In genomic region chr7:80904921-80905515, GRCm38 (mm10) we compare ENCODE assay signal across 8 mouse cellular contexts. TPM values are rescaled to one million over a fixed set of nuclear protein-coding genes. Genes with fewer than 3 reads are reported as not detected.
DNase-seq lines count a peak whose midpoint lies in the region; ATAC-seq and TF ChIP-seq lines count a peak whose summit lies in the region.

Gene Nmb, minus strand, starts transcription at chr7:80905076.

- peaks cover 13% of the 10 kb centered on the region; the same call in 1 of the 2 replicates for H3K36me3 ChIP-seq in hindbrain, postnatal 0 days (ENCODE audit: insufficient read depth, low read length)
- peaks cover 49% of the 10 kb centered on the region for H3K36me3 ChIP-seq in limb, embryonic 10.5 days
- H3K36me3 ChIP-seq in small intestine, adult 2 months (ENCODE audit: control insufficient read depth, insufficient read depth, low read length) = peaks cover 2% of the 10 kb centered on the region; the same call in 1 of the 2 replicates

- no peak for TF ChIP-seq CTCF in hindbrain, postnatal 0 days (IDR thresholded peaks at IDR 0.05; ENCODE audit: low read depth)
- no peak for TF ChIP-seq CTCF in small intestine, adult 2 months (IDR thresholded peaks at IDR 0.05; ENCODE audit: extremely low read depth, insufficient read length, insufficient replicate concordance, low read depth, low read length)

- ATAC-seq in hindbrain, postnatal 0 days = peak; percentile 71; the same call in 1 of the 2 replicates

- peak within 1 kb of the TSS; percentile 36 for H3K4me3 ChIP-seq in hindbrain, postnatal 0 days (ENCODE audit: low read length)
- peak within 1 kb of the TSS; percentile 66 for H3K4me3 ChIP-seq in limb, embryonic 10.5 days
- peak within 1 kb of the TSS; percentile 62 for H3K4me3 ChIP-seq in small intestine, adult 2 months (ENCODE audit: low read depth, low read length)

- WGBS in hindbrain, postnatal 0 days = 3% methylated on average over 19 of the region's 19 CpGs
- 4% methylated on average over 19 of the region's 19 CpGs for WGBS in limb, embryonic 10.5 days
- 3% methylated on average over 19 of the region's 19 CpGs for WGBS in small intestine, adult 2 months

- H3K9ac ChIP-seq in hindbrain, postnatal 0 days (replicated peaks; ENCODE audit: low read length) = peak within 1 kb of the TSS; percentile 40

- H3K9me3 ChIP-seq in hindbrain, postnatal 0 days (ENCODE audit: low read length) = no peaks in the 10 kb centered on the region
- H3K9me3 ChIP-seq in limb, embryonic 10.5 days (replicated peaks) = no peaks in the 10 kb centered on the region

- H3K27me3 ChIP-seq in hindbrain, postnatal 0 days (ENCODE audit: insufficient read depth, low read length) = no peaks in the 10 kb centered on the region
- H3K27me3 ChIP-seq in limb, embryonic 10.5 days (ENCODE audit: low read depth, poor library complexity, severe bottlenecking) = no peaks in the 10 kb centered on the region
- no peaks in the 10 kb centered on the region for H3K27me3 ChIP-seq in small intestine, adult 2 months (ENCODE audit: control insufficient read depth, insufficient read depth, low read length)

- H3K27ac ChIP-seq in hindbrain, postnatal 0 days = no peak within 1 kb of the TSS; the same call in 1 of the 2 replicates
- peak within 1 kb of the TSS; percentile 79 for H3K27ac ChIP-seq in limb, embryonic 10.5 days
- H3K27ac ChIP-seq in small intestine, adult 2 months (ENCODE audit: insufficient read depth, low read depth, low read length) = no peak within 1 kb of the TSS

- DNase-seq in adrenal gland, postnatal 36 days = peak; percentile 81 to 89
- peak; percentile 72 for DNase-seq in embryo, embryonic 9.5 days (ENCODE audit: extremely low spot score)
- DNase-seq in gastrocnemius, postnatal 25 days = peak; percentile 69
- peak; percentile 84 for DNase-seq in hindbrain, postnatal 0 days (ENCODE audit: low spot score)
- DNase-seq in limb, embryonic 10.5 days (ENCODE audit: low spot score) = peak; percentile 73
- DNase-seq in mesoderm, embryonic 11.5 days (ENCODE audit: low read depth, low spot score) = peak; percentile 70
- DNase-seq in MN1 (ENCODE audit: low spot score) = no peak

- peak within 1 kb of the TSS; percentile 74 for H3K4me2 ChIP-seq in hindbrain, postnatal 0 days (ENCODE audit: low read depth, low read length)

- no peak for TF ChIP-seq POLR2A in small intestine, adult 2 months (IDR thresholded peaks at IDR 0.05; ENCODE audit: low read depth, low read length)

- H3K4me1 ChIP-seq in hindbrain, postnatal 0 days (ENCODE audit: insufficient read depth, low read length) = no peaks in the 10 kb centered on the region; the same call in 1 of the 2 replicates
- H3K4me1 ChIP-seq in limb, embryonic 10.5 days = peaks cover 35% of the 10 kb centered on the region
- H3K4me1 ChIP-seq in small intestine, adult 2 months (ENCODE audit: control insufficient read depth, insufficient read depth, insufficient read length, low read length) = peaks cover 6% of the 10 kb centered on the region

RNA-seq across cellular contexts. Expression of gene Nmb, which starts in this region (rescaled TPM):
- total RNA-seq in adrenal gland, postnatal 36 days (2021) = 1 to 10 TPM; 2.6 to 3.3 TPM
- total RNA-seq in gastrocnemius, postnatal 25 days (2021) = 1 to 10 TPM; 2.2 to 2.7 TPM
- total RNA-seq in hindbrain, postnatal 0 days (2014; rRNA removed) = 6.5 and 13.4 TPM in 2 replicates
- polyA plus RNA-seq in hindbrain, postnatal 0 days (2015; fragmentation: Nextera tagmentation; extraction: Ambion mirVana) = 10.6 and 12.9 TPM in 2 replicates
- polyA plus RNA-seq in limb, embryonic 10.5 days (2016; fragmentation: Nextera tagmentation; extraction: Ambion mirVana) = 9.1 and 9.2 TPM in 2 replicates
- 2.0 and 2.3 TPM in 2 replicates for polyA plus RNA-seq in small intestine, adult 2 months (2012; rRNA removed)
